Mouse (Mus musculus) T-helper 17 cell (primary cell): Measurements from ENCODE around the gene Aox3.

Experiments used
- in situ Hi-C, 2 experiments: fragments of 300-600 bp; cut with MboI, MseI; formaldehyde crosslinking; loops; 1 replicate in 1 of 2; 2 replicates in 1 of 2; pipeline ENCODE4 v1.15.1; 2025; ENCODE audit warnings: high pct_unique_total_duplicates in 2 of 2

Gene Aox3

DNA sequence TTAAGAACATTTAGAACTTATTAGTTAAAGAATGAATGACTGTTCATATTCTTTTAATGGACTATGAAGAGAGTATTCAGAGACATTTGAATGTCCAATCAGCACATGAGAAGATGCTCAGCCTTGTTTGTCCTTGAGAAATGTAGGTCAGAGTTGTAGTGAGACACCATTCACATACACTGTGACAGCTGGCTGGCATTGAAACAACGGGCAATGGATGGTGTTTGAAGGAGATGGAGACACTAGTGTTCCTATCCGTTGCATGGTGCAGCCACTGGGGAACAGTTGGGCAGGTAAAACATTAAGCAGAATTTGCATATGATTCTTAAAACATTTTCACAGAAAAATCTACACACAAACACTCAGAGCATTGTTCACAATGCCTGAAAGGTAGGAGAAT lies 5.9 kb upstream of the Aox3 start:
- in situ Hi-C loops, result no loop called here

DNA sequence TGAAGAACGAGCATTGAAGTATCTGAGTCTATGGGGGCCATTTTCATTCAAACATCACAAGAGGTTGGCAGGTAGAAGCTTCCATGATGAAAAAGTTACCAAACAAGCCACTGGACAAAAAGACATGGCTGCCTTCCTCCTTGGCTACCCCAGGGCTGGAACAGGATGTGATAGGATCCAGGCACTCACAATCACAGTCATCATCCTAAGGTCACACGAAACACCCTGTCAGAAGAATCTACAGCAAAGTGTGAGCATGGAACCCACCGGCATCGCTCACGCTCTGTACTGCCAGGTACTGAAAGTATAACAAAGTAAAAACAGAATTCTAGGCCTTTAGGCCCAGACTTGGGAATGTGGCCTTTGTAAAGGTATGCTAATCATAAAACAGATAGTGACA lies 2.7 kb upstream of the Aox3 start:
- in situ Hi-C loops, result no loop called here

DNA sequence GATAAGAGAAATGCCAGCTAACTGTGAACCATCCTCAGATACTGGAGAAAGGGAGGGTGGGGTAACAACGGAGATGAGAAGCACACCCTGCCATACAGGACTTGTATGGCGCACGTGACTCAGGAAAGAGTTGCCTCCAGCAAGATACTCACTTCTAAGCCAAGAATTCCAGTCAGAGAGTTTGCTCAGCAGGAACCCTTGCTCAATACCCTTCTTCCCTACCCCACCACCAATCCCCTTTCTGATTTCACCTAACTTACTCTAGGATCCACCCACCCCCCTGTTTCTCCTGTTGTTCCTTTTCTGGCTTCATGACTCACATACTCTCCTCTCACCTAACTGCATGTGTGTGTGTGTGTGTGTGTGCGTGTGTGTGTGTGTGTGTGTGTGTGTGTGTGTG lies 1.6 kb upstream of the Aox3 start:
- in situ Hi-C loops, result no loop called here

DNA sequence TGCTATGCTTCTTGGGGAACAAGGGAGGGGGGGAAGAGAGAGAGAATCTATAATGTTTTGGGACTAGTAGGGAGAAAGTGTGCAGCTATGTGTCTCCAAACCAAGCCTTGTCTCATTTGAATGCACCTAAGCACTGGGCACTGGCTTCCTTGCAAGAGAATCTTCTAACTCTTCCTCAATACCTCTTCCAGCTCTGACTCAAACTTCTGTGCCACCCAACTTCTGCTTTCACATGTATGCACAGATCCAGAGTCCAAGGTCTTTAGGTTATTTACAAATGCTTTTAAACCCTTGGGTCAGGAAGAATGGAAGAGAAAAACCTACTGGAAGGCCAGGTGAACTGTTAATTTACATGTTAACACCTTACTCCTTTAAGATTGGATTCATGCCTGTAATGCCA lies 511 bp downstream of the Aox3 start:
- in situ Hi-C loops, result no loop called here

DNA sequence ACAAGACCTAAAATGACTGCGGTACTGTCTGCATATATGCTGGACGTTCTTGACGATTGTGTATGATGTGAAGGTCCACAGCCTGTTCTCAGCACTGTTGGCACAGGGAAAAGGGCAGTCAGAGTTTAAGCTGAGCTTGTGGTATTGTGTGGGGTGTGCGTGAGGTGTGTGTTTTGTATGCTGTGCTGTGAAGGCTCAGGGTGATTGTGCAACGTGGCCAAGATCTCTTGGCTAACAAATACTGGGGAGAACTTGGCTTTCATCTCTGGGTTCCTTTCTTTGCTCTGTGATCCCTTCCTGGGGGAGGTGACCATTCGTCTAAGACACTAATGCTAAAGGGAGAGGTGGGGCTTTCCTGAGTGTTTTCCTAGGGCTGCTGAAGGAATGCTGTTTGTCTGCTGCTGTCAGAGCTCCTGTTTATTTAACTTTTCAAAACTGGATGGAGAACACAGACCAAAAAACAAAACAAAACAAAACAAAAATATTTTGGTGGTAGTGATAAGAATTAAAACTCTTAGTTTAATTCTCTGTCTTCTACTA lies 1.2 kb downstream of the Aox3 start:
- in situ Hi-C loops, result no loop called here

DNA sequence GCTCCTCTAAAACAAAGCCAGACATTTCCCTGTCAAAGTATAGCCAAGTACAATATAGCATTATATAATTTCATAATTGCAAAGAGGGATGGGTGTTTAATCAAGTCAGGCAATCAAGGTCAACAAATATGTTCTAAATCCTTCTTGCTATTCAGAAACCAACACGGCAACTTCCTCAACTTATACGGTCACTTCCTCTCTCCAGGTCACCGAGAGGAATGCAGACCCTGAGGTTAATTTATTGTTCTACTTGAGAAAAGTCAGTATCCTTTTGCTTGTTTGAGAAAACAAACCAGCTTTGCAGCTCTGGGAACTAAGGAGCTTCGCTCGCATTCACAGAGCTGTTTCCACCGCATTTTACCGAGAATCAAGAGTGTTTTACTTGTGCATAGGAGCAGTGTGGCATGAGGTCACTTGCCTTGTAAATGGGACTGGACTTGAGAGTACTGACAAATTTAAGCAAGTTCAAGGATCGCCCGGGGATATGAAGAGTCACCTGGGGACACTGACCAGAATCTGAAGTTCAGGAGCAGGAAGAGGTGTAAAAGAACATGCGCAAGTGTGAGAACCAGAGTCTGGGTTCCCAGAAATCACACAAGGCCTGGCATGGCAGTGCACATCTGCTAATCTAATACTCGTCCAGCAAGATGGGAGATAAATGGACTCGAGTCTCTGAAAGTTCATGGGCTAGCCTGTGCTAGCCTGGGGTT lies 1.9 kb downstream of the Aox3 start:
- in situ Hi-C loops, result no loop called here

DNA sequence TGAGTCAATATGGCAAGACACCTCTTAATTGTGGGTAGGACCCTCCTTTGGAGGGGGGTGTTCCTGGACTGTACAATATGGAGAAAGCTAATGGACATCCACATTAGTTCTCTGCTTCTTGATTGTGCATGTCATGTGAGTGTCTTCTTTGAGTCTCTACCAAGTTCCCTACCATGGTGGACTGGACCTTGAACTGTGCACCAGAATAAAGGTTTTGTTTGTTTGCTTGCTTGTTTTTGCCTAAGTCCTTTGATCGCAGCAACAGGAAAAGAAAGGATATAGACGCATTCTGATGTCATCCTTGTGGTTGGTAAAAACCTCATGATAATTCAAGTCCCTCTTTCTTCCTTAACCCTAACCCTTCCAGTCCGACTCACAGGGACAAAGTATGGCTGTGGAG lies 5.3 kb downstream of the Aox3 start:
- in situ Hi-C loops, result no loop called here

DNA sequence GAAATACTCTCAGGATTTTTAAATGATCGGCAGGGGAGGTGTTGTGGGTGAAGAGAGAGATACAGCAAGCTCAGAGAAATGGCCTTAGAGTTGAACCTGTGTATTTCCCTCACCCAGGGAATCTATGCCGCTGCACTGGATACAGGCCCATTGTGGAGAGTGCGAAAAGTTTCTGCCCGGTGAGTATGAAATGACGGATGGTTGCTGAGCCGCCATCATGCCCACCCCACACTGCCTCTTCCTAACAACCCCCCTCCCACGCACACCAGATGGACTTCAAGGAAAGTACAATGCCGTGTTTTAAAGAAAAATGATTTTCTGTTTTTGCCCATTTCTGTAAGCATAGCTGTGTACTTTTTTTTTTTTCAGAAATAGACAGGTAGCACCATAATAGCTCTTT lies 12.0 kb downstream of the Aox3 start:
- in situ Hi-C loops, result no loop called here

DNA sequence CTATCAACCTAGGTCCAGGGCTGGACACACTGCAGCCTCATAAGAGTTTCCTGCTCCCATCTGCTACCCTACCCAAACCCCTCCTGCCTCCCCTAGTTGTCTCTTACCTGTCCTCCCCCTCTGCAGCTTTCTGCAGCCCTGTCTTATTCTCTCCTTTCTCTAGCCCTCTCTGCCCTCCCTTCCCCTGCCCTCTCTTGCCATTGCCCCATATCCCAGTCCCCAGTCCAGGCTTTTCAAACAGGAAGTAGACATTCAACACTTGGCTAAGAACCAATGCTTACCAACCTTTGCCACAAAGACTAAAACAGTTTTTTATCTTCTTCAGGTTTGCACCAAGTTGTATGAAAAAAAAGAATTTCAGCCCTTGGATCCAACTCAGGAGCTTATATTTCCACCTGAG lies 25.0 kb downstream of the Aox3 start:
- in situ Hi-C loops, result no loop called here

DNA sequence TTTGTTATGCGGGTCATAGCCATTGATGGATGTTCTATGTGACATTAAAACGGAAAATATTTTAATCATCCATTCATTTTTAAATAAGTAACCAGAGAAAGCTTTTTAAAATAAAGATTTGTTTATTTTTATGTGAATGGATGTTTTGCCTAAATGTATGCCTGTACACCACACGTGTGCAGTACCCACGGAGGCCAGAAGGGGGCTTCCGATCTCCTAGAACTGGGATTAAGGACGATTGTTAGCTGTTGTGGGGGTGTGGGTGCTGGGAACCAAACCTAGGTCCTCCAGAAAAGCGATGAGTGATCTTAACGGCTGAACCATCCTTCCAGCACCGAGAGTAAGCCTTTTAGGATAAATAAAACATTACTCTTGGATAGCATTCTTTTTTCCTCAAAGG lies 26.1 kb downstream of the Aox3 start:
- in situ Hi-C loops, result no loop called here

DNA sequence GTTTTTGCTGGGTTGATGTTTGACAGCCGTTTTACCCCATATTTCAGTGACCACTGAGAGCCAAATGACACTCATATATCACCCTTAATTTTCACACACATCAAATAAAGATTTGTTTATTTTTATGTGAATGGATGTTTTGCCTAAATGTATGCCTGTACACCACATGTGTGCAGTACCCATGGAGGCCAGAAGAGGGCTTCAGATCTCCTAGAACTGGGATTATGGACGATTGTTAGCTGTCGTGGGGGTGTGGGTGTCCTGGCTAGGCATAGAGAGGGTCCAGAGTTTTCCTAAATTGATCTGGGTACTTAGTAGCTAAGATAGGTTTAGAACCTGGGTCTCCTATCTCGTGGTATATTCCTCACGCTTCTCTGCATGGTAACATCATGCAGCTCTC lies 27.7 kb downstream of the Aox3 start:
- in situ Hi-C loops, result no loop called here

DNA sequence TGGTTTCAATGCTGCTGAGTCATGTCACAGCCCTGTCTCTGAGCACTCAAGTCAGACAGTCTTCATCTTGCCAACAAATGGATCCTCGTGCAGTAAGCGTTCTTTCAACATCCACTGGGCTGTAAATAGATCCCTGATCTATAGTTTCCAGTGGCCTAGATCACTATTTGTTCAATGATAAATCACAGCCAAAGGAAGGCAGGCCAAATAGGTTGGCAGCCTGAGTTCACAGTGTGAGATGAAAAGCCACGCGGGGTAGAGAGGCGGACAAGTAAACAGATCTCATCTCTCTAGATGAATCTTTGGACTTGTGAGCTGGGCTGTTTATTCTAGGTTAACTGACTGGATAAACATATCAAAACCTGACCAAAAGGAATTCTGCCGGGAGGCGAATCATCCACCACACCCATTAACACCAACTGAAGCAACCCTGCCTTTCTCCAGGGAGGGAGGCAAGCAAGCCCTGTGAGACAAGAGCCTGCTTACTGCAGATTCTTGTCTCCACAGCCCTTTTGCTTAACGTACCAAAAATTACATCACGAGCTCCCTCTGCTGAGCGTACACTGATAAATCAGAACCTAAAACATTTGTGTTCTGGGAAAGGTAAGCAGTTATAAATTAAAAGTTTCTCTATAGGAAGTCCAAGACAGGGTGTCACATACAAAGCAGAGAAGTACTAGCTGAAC lies 31.6 kb downstream of the Aox3 start:
- in situ Hi-C loops, result no loop called here

DNA sequence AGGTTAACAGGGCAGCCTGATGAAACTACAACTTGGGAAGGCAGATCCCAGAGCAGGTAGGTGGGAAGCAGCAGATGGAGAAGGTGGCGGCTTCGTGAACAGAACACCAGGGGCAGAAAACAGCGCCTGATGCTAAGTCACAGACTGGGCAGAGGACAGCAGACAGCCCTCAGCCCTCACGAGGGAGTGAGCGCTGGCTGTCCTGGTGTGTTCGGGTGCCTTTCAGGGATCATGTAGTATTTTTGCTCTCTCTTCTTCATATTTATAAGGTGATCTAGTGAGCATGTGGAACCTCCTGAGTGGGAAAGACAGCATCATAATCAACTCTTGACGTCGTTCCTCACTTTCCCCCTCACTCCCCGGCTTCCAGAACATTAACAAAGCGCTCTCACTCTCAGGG lies 33.1 kb downstream of the Aox3 start:
- in situ Hi-C loops, result no loop called here

DNA sequence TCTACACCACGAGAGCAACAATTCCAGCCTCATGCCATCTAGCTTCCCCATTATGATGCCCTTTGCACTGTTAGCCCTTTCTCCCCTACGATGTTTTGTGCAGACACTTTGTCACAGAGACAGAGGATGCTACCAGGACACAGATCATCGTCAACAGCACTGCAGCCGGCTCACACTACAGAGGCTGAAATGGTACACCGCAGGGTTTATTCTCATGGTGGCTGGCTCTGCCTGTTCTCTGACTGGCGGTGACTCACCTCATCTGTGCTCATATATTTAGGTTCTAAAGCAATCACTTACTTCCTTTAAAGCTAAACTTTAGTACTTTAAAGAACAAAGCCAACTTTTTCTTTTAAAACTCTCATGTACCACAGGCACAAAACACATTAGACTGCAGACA lies 34.8 kb downstream of the Aox3 start:
- in situ Hi-C loops, result no loop called here

DNA sequence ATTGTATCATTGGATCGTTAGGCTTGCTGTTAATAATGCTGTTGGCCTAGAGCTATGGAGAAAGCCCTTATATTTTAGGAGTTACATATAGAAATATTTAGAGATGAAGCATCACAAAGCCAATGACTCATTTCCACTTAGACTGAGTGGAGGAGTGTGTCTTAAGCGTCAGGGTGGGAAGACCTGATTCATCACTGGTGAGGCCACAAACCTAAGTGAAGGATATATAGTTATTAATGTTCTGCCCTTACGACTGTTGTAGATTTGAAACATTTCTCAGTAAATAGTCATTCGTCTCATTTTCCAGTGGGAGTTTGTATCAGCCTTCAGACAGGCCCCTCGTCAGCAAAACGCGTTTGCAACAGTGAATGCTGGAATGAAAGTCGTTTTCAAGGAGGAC lies 39.3 kb downstream of the Aox3 start:
- in situ Hi-C loops, result loop anchor here in 1 of 2 experiments (10.0 kb wide), 2 partner anchors 123 to 233 kb away; partner anchors contain the start of gene Aox2

DNA sequence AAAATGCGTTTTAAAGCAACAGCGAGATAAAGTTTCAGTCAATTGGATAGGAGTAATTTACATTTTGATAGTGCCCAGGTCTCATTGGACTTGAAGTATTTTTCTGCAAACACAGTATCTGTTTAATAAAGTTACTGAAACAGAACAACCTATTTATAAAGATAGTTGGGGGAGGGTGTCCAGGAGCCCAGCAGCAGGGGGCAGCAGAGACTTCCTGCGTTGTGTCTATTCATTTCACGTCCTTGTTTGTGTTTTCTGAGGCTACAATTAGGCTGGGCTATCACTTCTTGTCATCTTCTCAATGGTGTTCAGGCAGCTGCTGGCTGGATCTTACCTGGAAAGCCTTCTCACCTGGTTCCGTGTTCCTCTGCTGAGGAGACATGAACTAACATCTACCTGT lies 43.8 kb downstream of the Aox3 start:
- in situ Hi-C loops, result loop anchor here (5.0 to 10.0 kb wide), 3 partner anchors 118 to 228 kb away; partner anchors contain the start of gene Aox2 (in 1 of the 2)

DNA sequence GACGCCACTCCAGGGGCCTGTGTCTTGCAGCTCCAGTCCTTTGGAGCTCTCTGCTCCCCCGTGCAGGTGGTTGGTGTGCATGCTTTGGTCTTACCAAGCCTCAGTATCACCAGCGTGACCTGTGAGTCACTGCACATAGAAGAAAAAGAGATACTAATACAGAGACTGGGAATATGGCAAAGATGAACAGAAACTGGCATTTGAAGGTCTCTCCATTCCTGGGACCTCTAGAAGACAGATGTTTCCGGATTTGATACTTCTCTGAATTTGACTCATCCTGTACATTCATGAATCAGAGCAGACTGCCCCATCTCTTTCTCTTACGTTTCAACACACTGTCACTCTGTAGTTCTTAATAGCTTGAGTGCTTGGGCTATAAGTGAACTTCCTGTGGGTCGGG lies 57.0 kb downstream of the Aox3 start:
- in situ Hi-C loops, result no loop called here

DNA sequence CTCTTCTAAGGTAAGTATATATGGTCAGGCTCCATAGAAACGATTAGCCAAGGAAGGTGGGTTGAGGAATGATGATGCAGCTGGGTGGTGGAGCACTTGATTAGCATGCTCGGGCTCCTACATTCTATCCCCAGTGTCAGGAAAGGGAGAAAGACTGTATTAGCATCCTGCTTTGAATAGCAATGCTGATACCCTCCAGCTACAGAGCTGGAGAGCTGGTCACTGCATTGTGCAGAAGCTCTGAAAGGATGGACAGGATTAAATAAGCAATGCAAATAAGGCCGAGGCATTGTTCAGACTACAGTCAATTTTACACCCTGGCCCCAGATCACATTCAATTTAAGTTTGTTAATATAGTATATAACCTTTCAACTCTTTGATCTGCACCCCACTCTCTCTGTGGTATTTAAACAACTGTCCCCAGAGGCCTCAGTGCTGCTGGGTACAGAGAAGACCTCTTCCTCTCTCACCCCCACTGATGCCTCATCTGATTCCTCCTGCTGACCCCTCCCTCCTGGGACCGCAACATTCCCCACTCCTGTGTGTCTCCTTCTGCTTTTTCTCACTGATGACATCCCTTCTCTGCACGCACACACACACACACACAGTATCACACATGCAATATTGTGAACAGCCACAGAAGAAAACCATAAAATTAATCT lies 75.7 kb downstream of the Aox3 start:
- in situ Hi-C loops, result no loop called here

DNA sequence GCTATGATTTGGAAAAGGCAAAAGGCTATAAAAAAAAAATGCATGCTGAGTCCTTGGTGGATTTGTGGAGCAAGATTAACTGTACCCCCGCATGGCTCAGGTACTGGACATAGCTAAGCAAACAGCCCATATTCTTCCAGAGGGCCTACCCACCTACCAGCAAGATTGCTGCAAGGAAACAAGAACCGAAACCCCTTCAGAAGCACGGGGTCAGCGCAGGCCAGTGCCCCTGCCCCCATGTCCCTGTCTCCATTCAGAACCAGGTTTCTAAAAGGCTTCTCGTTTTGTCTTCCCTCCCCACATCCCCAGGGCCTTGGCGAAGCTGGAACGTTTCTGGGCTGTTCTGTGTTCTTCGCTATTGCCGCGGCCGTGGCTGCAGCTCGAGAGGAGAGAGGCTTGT lies 81.4 kb downstream of the Aox3 start:
- in situ Hi-C loops, result no loop called here

DNA sequence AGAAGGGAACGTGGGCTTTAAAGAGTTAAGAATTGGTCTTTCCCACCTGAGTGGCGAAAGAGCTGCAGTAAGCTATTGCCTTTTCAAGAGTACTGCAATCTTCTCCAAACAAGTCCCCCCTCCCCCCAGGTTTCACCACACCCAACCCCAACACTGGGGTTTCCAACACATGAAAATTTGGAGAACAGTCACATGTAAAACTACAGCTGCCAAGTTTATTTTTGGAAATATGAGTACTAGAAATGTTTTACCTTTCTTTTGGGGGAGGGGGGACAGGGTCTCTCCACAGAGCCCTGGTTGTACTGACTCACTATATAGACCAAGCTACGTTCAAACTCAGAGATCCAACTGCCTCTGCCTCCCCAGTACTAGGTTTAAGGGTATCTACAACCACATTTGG lies 82.1 kb downstream of the Aox3 start:
- in situ Hi-C loops, result no loop called here

DNA sequence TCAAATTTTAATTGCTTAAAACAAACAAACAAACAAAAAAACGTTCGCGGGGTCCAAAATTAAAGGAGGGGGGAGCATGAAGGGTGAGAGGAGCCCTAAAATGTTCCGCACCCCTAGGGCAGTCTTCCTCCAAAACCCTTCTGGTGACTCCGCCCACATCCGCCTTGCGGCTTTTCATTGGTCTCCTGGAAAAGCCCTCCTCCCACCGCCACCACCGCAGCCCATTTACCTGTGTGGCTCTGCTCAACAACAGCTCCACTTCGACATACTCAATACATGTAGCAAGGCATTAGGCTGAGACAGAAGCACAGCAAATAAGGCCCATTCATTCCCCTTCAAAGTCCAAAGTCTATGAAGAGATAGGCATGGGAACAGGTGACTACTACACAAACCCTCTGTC lies 82.6 kb downstream of the Aox3 start:
- in situ Hi-C loops, result no loop called here

DNA sequence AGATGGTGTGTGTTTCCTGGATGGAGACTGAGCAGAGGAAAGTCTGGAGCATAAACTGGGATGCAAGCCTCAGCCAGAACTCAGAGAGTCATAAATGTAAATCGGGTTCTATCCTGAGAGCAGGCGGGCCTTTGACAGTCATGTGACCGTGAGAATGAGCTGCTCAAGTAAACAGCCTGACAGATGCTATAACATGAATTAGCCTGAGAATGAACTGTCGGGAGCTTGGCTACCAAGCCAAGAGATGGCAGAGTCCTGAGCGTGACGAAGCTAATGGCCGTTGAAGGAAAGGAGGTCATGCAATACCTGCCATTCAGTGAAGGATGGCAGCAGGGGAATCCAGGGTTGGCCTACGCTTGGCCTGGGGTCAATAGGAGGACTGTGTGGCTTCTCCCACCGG lies 84.1 kb downstream of the Aox3 start:
- in situ Hi-C loops, result no loop called here

DNA sequence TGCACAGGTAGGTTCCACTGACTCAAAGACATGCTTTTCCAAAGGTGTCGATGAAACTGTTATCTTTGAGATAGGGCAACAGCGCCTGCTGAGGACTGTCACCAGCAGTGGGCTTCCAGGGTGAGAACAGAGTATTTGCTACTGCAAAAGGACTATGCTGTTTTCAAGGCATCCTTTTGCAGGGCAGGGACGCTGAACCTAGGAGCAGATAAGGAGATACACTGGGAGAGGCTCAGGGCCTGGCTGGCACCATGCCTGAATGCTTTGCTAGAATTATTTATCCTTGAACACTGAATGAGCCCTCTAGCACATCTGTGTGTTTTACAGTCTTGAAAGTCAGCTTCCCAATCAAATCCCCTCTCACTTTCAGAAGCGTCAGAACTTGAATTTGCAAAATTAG lies 85.5 kb downstream of the Aox3 start:
- in situ Hi-C loops, result no loop called here
